Mouse (Mus musculus) thymus, postnatal 14 days (tissue): ENCODE data around the gene Mknk2.

Experiments
- DNase-seq: peaks from one replicate; pipeline ENCODE4 v3.0.0; 2021

The Mknk2 gene

GRCm38 (mm10) chr10:80677942-80678436 lies at the start of gene Mknk2:
TSS of gene Mknk2 (minus strand) at chr10:80678112.
- peak; percentile 93 for DNase-seq

GRCm38 (mm10) chr10:80717281-80717680 lies 39.4 kb upstream of the Mknk2 start:
- no peak for DNase-seq

GRCm38 (mm10) chr10:80710834-80711233 lies 32.9 kb upstream of the Mknk2 start:
- DNase-seq = no peak

GRCm38 (mm10) chr10:80705479-80705878 lies 27.6 kb upstream of the Mknk2 start:
- no peak for DNase-seq

- DNase-seq = no peak
These were observed 27.1 kb upstream of the Mknk2 start for GRCm38 (mm10) chr10:80705033-80705432.

GRCm38 (mm10) chr10:80704418-80704817 lies 26.5 kb upstream of the Mknk2 start:
- DNase-seq = no peak

GRCm38 (mm10) chr10:80703643-80704042 lies 25.7 kb upstream of the Mknk2 start:
- peak; percentile 18 for DNase-seq

GRCm38 (mm10) chr10:80702536-80703390 lies 24.9 kb upstream of the Mknk2 start:
- peak; percentile 91 for DNase-seq

- DNase-seq = peak; percentile 99
These were observed 24.0 kb upstream of the Mknk2 start, which contains the start of the genes Mob3a and Izumo4 for GRCm38 (mm10) chr10:80701721-80702535. TSS of gene Mob3a (minus strand) at chr10:80701977. TSS of gene Izumo4 (plus strand) at chr10:80702184.

GRCm38 (mm10) chr10:80700732-80701131 lies 22.8 kb upstream of the Mknk2 start:
- peak; percentile 73 for DNase-seq

GRCm38 (mm10) chr10:80700038-80700504 lies 22.2 kb upstream of the Mknk2 start:
- peak; percentile 30 for DNase-seq

- peak; percentile 33 for DNase-seq
These were observed 20.7 kb upstream of the Mknk2 start for GRCm38 (mm10) chr10:80698605-80699004.

- peak; percentile 36 for DNase-seq
These were observed 19.9 kb upstream of the Mknk2 start for GRCm38 (mm10) chr10:80697812-80698211.

- peak; percentile 20 for DNase-seq
These were observed 19.5 kb upstream of the Mknk2 start for GRCm38 (mm10) chr10:80697393-80697787.

GRCm38 (mm10) chr10:80696502-80697392 lies 18.8 kb upstream of the Mknk2 start:
- peak; percentile 34 for DNase-seq

- peak; percentile 63 for DNase-seq
These were observed 18.0 kb upstream of the Mknk2 start for GRCm38 (mm10) chr10:80695801-80696501.

- DNase-seq = peak; percentile 87
These were observed 17.3 kb upstream of the Mknk2 start for GRCm38 (mm10) chr10:80695186-80695585.

GRCm38 (mm10) chr10:80694159-80694938 lies 16.4 kb upstream of the Mknk2 start:
- peak; percentile 52 for DNase-seq

- no peak for DNase-seq
These were observed 15.6 kb upstream of the Mknk2 start for GRCm38 (mm10) chr10:80693401-80694045.
